Mouse (Mus musculus) megakaryocyte, embryonic 14.5 days (primary cell): ENCODE data around the gene Hist1h4j.

Experiments used
- FLI1 ChIP-seq: IDR thresholded peaks from 2 replicates; pipeline ENCODE4 v1.6.1; 2012; ENCODE audit warnings: low read length, inconsistent platforms, mixed read lengths
- GATA1 ChIP-seq: IDR thresholded peaks from 3 replicates; pipeline ENCODE4 v1.6.1; 2012; ENCODE audit warnings: mixed read lengths, low read length, inconsistent platforms, borderline replicate concordance

- TF ChIP-seq GATA1, result no peak
- no peak for TF ChIP-seq FLI1
Observed at GRCm38 (mm10) chr13:21751827-21752226, 17.0 kb downstream of the Hist1h4j start.
